Mouse (Mus musculus): Measurements from ENCODE around the gene Cdh22. TPM values are rescaled to one million over a fixed set of nuclear protein-coding genes. Genes with fewer than 3 reads are reported as not detected.

The Cdh22 gene
- polyA plus RNA-seq, 1 experiment from 2014 or later = 0.05 TPM

GRCm38 (mm10) chr2:165098861-165099260 is 135.8 kb downstream of the Cdh22 start:
- H3K9me3 ChIP-seq (ENCODE audit: control insufficient read depth, low read length) = no peaks in the 10 kb centered on the region
- DNase-seq (ENCODE audit: low spot score) (no peak), ATAC-seq (ENCODE audit: low FRiP score, low TSS enrichment) (no peak)
- H3K9ac ChIP-seq (ENCODE audit: low read length) = no peak overlapping the region
- TF ChIP-seq CTCF (IDR thresholded peaks at IDR 0.05; ENCODE audit: low read depth) (no peak), EP300 (optimal IDR thresholded peaks at IDR 0.05) (no peak)
- H3K4me2 ChIP-seq (replicated peaks; ENCODE audit: low read depth) = no peak overlapping the region
- 78% methylated on average over 3 of the region's 3 CpGs for WGBS
- no peaks in the 10 kb centered on the region for H3K36me3 ChIP-seq (ENCODE audit: control insufficient read depth, insufficient read depth, low read length)
- no peaks in the 10 kb centered on the region for H3K4me1 ChIP-seq (replicated peaks; ENCODE audit: control insufficient read depth, insufficient read depth)
- H3K27ac ChIP-seq (replicated peaks) = no peak overlapping the region
- H3K27me3 ChIP-seq (ENCODE audit: control insufficient read depth, insufficient read depth, low read length) = no peaks in the 10 kb centered on the region; the same call in 1 of the 2 replicates
- no peak overlapping the region for H3K4me3 ChIP-seq (ENCODE audit: low read depth, low read length)

- TF ChIP-seq EP300 (optimal IDR thresholded peaks at IDR 0.05) (no peak), CTCF (IDR thresholded peaks at IDR 0.05; ENCODE audit: low read depth) (no peak)
- no peaks in the 10 kb centered on the region; the same call in 1 of the 2 replicates for H3K27me3 ChIP-seq (ENCODE audit: control insufficient read depth, insufficient read depth, low read length)
- H3K9me3 ChIP-seq (ENCODE audit: control insufficient read depth, low read length) = no peaks in the 10 kb centered on the region
- H3K9ac ChIP-seq (ENCODE audit: low read length) = no peak overlapping the region
- no peak overlapping the region for H3K4me2 ChIP-seq (replicated peaks; ENCODE audit: low read depth)
- ATAC-seq (ENCODE audit: low FRiP score, low TSS enrichment) (no peak), DNase-seq (ENCODE audit: low spot score) (no peak)
- H3K27ac ChIP-seq (replicated peaks) = no peak overlapping the region
- 29% methylated on average over 10 of the region's 10 CpGs for WGBS
- no peaks in the 10 kb centered on the region for H3K4me1 ChIP-seq (replicated peaks; ENCODE audit: control insufficient read depth, insufficient read depth)
- H3K4me3 ChIP-seq (ENCODE audit: low read depth, low read length) = no peak overlapping the region
- H3K36me3 ChIP-seq (ENCODE audit: control insufficient read depth, insufficient read depth, low read length) = no peaks in the 10 kb centered on the region
Measured at GRCm38 (mm10) chr2:165096367-165096766, 138.3 kb downstream of the Cdh22 start.

DNA sequence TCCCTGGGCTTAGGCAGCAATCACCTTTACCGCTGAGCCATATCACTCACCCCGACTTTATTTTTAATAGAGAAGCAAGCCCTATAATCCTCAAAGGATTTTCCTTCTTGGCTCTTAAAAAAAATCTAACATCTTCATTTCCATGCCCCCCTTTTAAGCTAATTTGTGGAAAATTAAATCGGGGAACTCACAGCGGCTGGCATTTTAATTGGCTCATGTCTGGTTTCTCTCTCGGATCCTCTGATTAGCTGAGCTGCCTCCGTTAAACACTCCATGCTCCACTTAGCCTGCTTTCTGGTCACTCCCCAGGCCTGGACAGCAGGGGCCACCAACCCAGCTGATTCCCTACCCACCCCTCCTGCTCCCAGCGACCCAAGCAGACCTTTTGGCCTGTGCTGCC is 142.3 kb downstream of the Cdh22 start:
- Histone ChIP-seq H3K27me3 (ENCODE audit: control insufficient read depth, insufficient read depth, low read length) (no peaks in the 10 kb centered on the region), H3K9me3 (ENCODE audit: control insufficient read depth, low read length) (no peaks in the 10 kb centered on the region), H3K4me1 (replicated peaks; ENCODE audit: control insufficient read depth, insufficient read depth) (no peaks in the 10 kb centered on the region), H3K27ac (replicated peaks) (no peak overlapping the region), H3K36me3 (ENCODE audit: control insufficient read depth, insufficient read depth, low read length) (no peaks in the 10 kb centered on the region), H3K9ac (ENCODE audit: low read length) (no peak overlapping the region), H3K4me3 (ENCODE audit: low read depth, low read length) (no peak overlapping the region), H3K4me2 (replicated peaks; ENCODE audit: low read depth) (no peak overlapping the region)
- 76% methylated on average over 7 of the region's 7 CpGs for WGBS
- ATAC-seq (ENCODE audit: low FRiP score, low TSS enrichment) (no peak), DNase-seq (ENCODE audit: low spot score) (no peak)
- TF ChIP-seq CTCF (IDR thresholded peaks at IDR 0.05; ENCODE audit: low read depth) (no peak), EP300 (optimal IDR thresholded peaks at IDR 0.05) (no peak)

- H3K4me2 ChIP-seq (replicated peaks; ENCODE audit: low read depth) = no peak overlapping the region
- H3K27me3 ChIP-seq (ENCODE audit: control insufficient read depth, insufficient read depth, low read length) = no peaks in the 10 kb centered on the region
- no peak for TF ChIP-seq CTCF (IDR thresholded peaks at IDR 0.05; ENCODE audit: low read depth)
- no peak for TF ChIP-seq EP300 (optimal IDR thresholded peaks at IDR 0.05)
- H3K27ac ChIP-seq (replicated peaks) = no peak overlapping the region
- no peaks in the 10 kb centered on the region for H3K9me3 ChIP-seq (ENCODE audit: control insufficient read depth, low read length)
- DNase-seq (ENCODE audit: low spot score) = no peak
- no peaks in the 10 kb centered on the region for H3K36me3 ChIP-seq (ENCODE audit: control insufficient read depth, insufficient read depth, low read length)
- H3K4me3 ChIP-seq (ENCODE audit: low read depth, low read length) = no peak overlapping the region
- no peak for ATAC-seq (ENCODE audit: low FRiP score, low TSS enrichment)
- no peaks in the 10 kb centered on the region for H3K4me1 ChIP-seq (replicated peaks; ENCODE audit: control insufficient read depth, insufficient read depth)
- no peak overlapping the region for H3K9ac ChIP-seq (ENCODE audit: low read length)
- 70% methylated on average over 8 of the region's 8 CpGs for WGBS
Measured at GRCm38 (mm10) chr2:165091433-165091965, 143.2 kb downstream of the Cdh22 start.

GRCm38 (mm10) chr2:165090650-165091049 is 144.0 kb downstream of the Cdh22 start, which contains the start of gene 1700025C18Rik:
Gene 1700025C18Rik (minus strand): TSS chr2:165090750.
- H3K9me3 ChIP-seq (ENCODE audit: control insufficient read depth, low read length) = no peaks in the 10 kb centered on the region
- H3K9ac ChIP-seq (ENCODE audit: low read length) = no peak within 1 kb of the TSS
- 59% methylated on average over 2 of the region's 2 CpGs for WGBS
- H3K27ac ChIP-seq (replicated peaks) = no peak within 1 kb of the TSS
- no peaks in the 10 kb centered on the region for H3K27me3 ChIP-seq (ENCODE audit: control insufficient read depth, insufficient read depth, low read length)
- H3K4me3 ChIP-seq (ENCODE audit: low read depth, low read length) = no peak within 1 kb of the TSS
- no peak within 1 kb of the TSS for H3K4me2 ChIP-seq (replicated peaks; ENCODE audit: low read depth)
- H3K4me1 ChIP-seq (replicated peaks; ENCODE audit: control insufficient read depth, insufficient read depth) = no peaks in the 10 kb centered on the region
- H3K36me3 ChIP-seq (ENCODE audit: control insufficient read depth, insufficient read depth, low read length) = no peaks in the 10 kb centered on the region
- no peak for DNase-seq (ENCODE audit: low spot score)
- TF ChIP-seq EP300 (optimal IDR thresholded peaks at IDR 0.05) (no peak), CTCF (IDR thresholded peaks at IDR 0.05; ENCODE audit: low read depth) (no peak)
- no peak for ATAC-seq (ENCODE audit: low FRiP score, low TSS enrichment)

DNA sequence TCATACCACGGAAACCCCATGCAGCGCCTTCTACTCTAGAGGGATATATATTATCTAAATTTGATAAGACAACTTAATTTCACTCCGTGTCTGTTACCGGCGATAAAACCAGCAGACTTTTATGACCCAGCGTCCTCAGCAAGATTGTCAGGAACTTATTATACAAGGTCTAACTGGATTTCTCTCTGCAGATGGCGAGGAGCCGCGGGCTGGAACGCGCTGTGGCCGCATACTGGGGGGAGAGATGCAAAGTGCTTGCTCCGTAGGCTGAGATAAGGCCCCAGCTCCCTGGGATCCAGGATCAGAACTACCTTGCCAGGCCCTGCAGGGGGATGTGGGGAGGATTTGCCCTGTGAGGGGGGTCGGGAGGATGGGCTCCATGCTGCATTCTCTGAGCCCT is 145.2 kb downstream of the Cdh22 start:
- DNase-seq (ENCODE audit: low spot score) (no peak), ATAC-seq (ENCODE audit: low FRiP score, low TSS enrichment) (no peak)
- no peaks in the 10 kb centered on the region for H3K36me3 ChIP-seq (ENCODE audit: control insufficient read depth, insufficient read depth, low read length)
- H3K4me3 ChIP-seq (ENCODE audit: low read depth, low read length) = no peak overlapping the region
- no peaks in the 10 kb centered on the region for H3K9me3 ChIP-seq (ENCODE audit: control insufficient read depth, low read length)
- H3K27ac ChIP-seq (replicated peaks) = no peak overlapping the region
- no peaks in the 10 kb centered on the region for H3K27me3 ChIP-seq (ENCODE audit: control insufficient read depth, insufficient read depth, low read length)
- TF ChIP-seq EP300 (optimal IDR thresholded peaks at IDR 0.05) = no peak
- no peak for TF ChIP-seq CTCF (IDR thresholded peaks at IDR 0.05; ENCODE audit: low read depth)
- H3K9ac ChIP-seq (ENCODE audit: low read length) = no peak overlapping the region
- WGBS = 46% methylated on average over 14 of the region's 14 CpGs
- no peak overlapping the region for H3K4me2 ChIP-seq (replicated peaks; ENCODE audit: low read depth)
- no peaks in the 10 kb centered on the region for H3K4me1 ChIP-seq (replicated peaks; ENCODE audit: control insufficient read depth, insufficient read depth)
